Mouse (Mus musculus) lung, embryonic 14.5 days (tissue): ENCODE data around the gene F2. TPM values are rescaled to one million over a fixed set of nuclear protein-coding genes. Genes with fewer than 3 reads are reported as not detected.
A peak's percentile ranks its signal among the peaks of the same experiment; 100 is the strongest.

Experiments used
- ATAC-seq: fragments of 200-750 bp; cut with Nextera tagmentation; 2 replicates; pipeline ENCODE4 v1.8.0; 2017; ENCODE audit warnings: mild to moderate bottlenecking, moderate TSS enrichment, moderate library complexity; ENCODE audit not compliant: insufficient read depth
- DNase-seq: peaks from one replicate; pipeline ENCODE4 v3.0.0-alpha.2; 2015
- H3K27ac ChIP-seq: fragments of 300-500 bp; sonication (generic); 2 replicates; pipeline ENCODE4 v1.5.1; 2014; ENCODE audit warnings: low read depth, mild to moderate bottlenecking, moderate library complexity
- H3K27me3 ChIP-seq: fragments of 300-500 bp; sonication (generic); 2 replicates; pipeline ENCODE4 v1.6.1; 2014; ENCODE audit warnings: low read length, control low read depth; ENCODE audit not compliant: insufficient read depth
- H3K36me3 ChIP-seq: fragments of 300-500 bp; sonication (generic); 2 replicates; pipeline ENCODE4 v1.6.1; 2014; ENCODE audit warnings: control low read depth; ENCODE audit not compliant: insufficient read depth
- H3K4me1 ChIP-seq: fragments of 300-500 bp; sonication (generic); 2 replicates; pipeline ENCODE4 v1.6.1; 2014; ENCODE audit warnings: antibody characterized with exemption, control low read depth; ENCODE audit not compliant: insufficient read depth
- H3K4me2 ChIP-seq: fragments of 300-500 bp; sonication (generic); 2 replicates; pipeline ENCODE4 v1.6.1; 2014; ENCODE audit warnings: mild to moderate bottlenecking
- H3K4me3 ChIP-seq: fragments of 300-500 bp; sonication (generic); 2 replicates; pipeline ENCODE4 v1.5.1; 2014; ENCODE audit warnings: low read depth, low read length
- H3K9ac ChIP-seq: fragments of 300-500 bp; sonication (generic); 2 replicates; pipeline ENCODE4 v1.6.1; 2014
- H3K9me3 ChIP-seq: fragments of 300-500 bp; sonication (generic); 2 replicates; pipeline ENCODE4 v1.6.1; 2016; ENCODE audit warnings: low read depth, low read length, control low read depth
- CTCF ChIP-seq: IDR thresholded peaks from 2 replicates; pipeline ENCODE4 v1.5.1; 2016; ENCODE audit warnings: antibody characterized with exemption, low read depth
- WGBS: fragments of 180-500 bp; shearing (Covaris S2); extraction: QIAGEN DNeasy Blood & Tissue Kit; methylation state at CpG from one replicate; pipeline ENCODE4 v1.1.7; 2014; 5-methylcytosine and 5-hydroxymethylcytosine counted together
- polyA plus RNA-seq: library from polyadenylated mRNA; unstranded; fragments of >200 nt; fragmentation: Nextera tagmentation; extraction: Ambion mirVana; gene quantifications from 2 replicates; pipeline ENCODE4 v1.2.1, GENCODE M21; 2014

The F2 gene
- polyA plus RNA-seq, 1 experiment from 2014 or later: 0.09 TPM

DNA sequence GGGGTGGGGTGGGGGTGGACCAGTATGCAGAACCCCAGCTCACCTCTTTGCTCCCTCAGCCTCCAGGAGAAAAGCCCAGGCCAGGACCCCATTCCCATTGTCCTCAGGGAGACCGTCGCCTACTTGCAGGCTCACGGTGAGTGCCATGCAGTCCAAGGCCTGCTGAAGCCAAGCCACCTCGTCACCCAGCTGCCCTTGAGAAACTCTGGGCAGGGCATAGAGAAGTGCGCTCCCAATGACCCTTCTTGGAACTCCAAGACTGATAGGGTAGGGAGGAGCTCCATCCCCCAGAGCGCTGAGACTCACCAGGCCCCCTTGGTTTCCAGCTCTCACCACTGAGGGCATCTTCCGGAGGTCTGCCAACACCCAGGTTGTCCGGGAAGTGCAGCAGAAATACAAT lies 33.1 kb upstream of the F2 start:
- H3K4me3 ChIP-seq: no peak overlapping the region
- H3K9ac ChIP-seq: no peak overlapping the region
- no peaks in the 10 kb centered on the region for H3K4me1 ChIP-seq
- no peak overlapping the region for H3K4me2 ChIP-seq
- H3K9me3 ChIP-seq: no peaks in the 10 kb centered on the region
- ATAC-seq (no peak), DNase-seq (no peak)
- TF ChIP-seq CTCF: no peak
- peaks cover 90% of the 10 kb centered on the region for H3K36me3 ChIP-seq
- H3K27ac ChIP-seq: no peak overlapping the region
- 88% methylated on average over 8 of the region's 8 CpGs for WGBS
- H3K27me3 ChIP-seq: no peaks in the 10 kb centered on the region

DNA sequence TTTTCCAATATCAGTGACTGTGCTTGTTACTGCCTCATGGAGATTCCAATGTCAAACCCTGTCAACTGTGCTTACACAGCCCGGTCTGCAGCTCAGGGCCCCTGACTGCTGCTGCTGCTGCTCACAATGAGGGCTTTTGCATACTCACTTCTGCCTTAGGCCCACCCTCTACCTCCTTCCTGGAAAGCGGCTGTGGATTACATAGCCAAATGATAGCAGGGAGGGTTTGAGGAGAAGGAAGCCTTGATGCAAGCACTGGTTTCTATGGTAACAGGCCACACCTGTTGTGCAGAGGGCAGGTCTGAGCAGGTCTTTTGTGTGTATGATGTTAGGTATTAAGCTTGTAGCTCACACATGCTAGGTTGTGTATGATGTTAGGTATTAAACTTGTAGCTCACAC lies 31.5 kb upstream of the F2 start:
- Histone ChIP-seq H3K9ac (no peak overlapping the region), H3K27ac (no peak overlapping the region), H3K4me1 (no peaks in the 10 kb centered on the region), H3K4me2 (no peak overlapping the region), H3K9me3 (no peaks in the 10 kb centered on the region), H3K36me3 (peaks cover 90% of the 10 kb centered on the region), H3K4me3 (no peak overlapping the region), H3K27me3 (no peaks in the 10 kb centered on the region)
- DNase-seq: no peak
- 54% methylated on average over 2 of the region's 2 CpGs for WGBS
- no peak for ATAC-seq
- no peak for TF ChIP-seq CTCF

DNA sequence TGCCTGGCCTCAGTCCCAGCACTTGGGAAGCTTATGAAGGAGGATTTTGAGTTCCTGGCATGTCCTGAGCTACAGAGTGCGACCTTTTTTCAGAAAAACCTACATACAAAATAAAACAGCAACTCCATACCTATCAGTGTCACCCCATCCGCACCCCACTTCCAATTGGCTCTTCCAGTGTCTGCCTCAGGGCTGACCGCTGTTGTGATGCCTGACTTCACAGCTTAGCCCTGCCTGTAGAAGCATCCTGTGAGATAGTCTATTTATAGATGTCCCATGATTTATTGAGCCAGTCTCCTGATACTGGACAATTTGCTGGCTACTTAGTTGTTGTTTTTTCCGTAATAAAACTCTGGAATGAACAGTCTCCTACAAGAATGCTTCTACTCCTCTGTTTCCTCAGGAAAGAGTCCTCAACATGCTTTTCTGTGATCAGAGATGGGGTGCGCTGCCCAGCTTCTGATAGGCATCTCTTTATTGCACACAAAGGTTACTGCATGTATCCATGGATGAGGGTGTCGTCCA lies 30.2 kb upstream of the F2 start:
- peaks cover 89% of the 10 kb centered on the region for H3K36me3 ChIP-seq
- no peak for ATAC-seq
- no peaks in the 10 kb centered on the region for H3K9me3 ChIP-seq
- no peaks in the 10 kb centered on the region for H3K27me3 ChIP-seq
- WGBS: 87% methylated on average over 6 of the region's 6 CpGs
- H3K27ac ChIP-seq: no peak overlapping the region
- no peak for TF ChIP-seq CTCF
- H3K4me1 ChIP-seq: no peaks in the 10 kb centered on the region
- DNase-seq: no peak
- H3K4me3 ChIP-seq: no peak overlapping the region
- no peak overlapping the region for H3K4me2 ChIP-seq
- H3K9ac ChIP-seq: no peak overlapping the region

- no peak for TF ChIP-seq CTCF
- ATAC-seq (no peak), DNase-seq (no peak)
- no peaks in the 10 kb centered on the region for H3K27me3 ChIP-seq
- peaks cover 81% of the 10 kb centered on the region for H3K36me3 ChIP-seq
- no peak overlapping the region for H3K9ac ChIP-seq
- no peak overlapping the region for H3K4me2 ChIP-seq
- no peaks in the 10 kb centered on the region for H3K9me3 ChIP-seq
- H3K4me3 ChIP-seq: no peak overlapping the region
- no peak overlapping the region for H3K27ac ChIP-seq
- H3K4me1 ChIP-seq: no peaks in the 10 kb centered on the region
These were observed 28.6 kb upstream of the F2 start for GRCm38 (mm10) chr2:91664780-91665179.

GRCm38 (mm10) chr2:91660981-91661380 lies 24.8 kb upstream of the F2 start:
- no peaks in the 10 kb centered on the region for H3K9me3 ChIP-seq
- peaks cover 82% of the 10 kb centered on the region for H3K36me3 ChIP-seq
- no peak for TF ChIP-seq CTCF
- WGBS: 92% methylated on average over 6 of the region's 6 CpGs
- H3K4me3 ChIP-seq: no peak overlapping the region
- no peaks in the 10 kb centered on the region for H3K27me3 ChIP-seq
- no peak overlapping the region for H3K4me2 ChIP-seq
- 0 out of 2 replicates have a peak, but pooled peaks cover 5% of the 10 kb centered on the region for H3K4me1 ChIP-seq
- no peak overlapping the region for H3K9ac ChIP-seq
- ATAC-seq: no peak
- H3K27ac ChIP-seq: no peak overlapping the region
- no peak for DNase-seq

DNA sequence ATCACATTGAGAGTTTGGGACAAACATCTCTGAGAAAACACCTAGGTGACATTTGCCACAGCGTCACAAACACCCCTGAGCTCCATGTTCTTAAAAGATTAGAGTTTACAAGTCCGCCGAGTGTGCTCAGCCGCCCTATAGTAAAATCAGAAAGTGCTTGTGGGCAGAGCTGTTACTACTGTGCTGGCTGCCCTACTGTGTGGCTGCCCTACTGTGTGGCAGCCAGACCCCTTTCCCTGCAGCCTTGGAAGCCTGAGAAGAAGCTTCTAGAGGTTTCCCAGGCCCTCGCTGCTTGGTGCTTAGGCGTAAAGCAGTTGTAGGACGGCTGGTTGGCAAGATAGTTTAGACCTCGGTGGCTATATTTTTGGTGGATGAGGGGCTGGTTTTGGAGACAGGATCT lies 23.4 kb upstream of the F2 start:
- H3K27me3 ChIP-seq: no peaks in the 10 kb centered on the region
- DNase-seq (no peak), ATAC-seq (no peak)
- H3K4me2 ChIP-seq: no peak overlapping the region
- 93% methylated on average over 8 of the region's 8 CpGs for WGBS
- H3K9me3 ChIP-seq: no peaks in the 10 kb centered on the region
- H3K9ac ChIP-seq: no peak overlapping the region
- TF ChIP-seq CTCF: no peak
- H3K4me3 ChIP-seq: no peak overlapping the region
- peaks cover 85% of the 10 kb centered on the region for H3K36me3 ChIP-seq
- 0 out of 2 replicates have a peak, but pooled peaks cover 6% of the 10 kb centered on the region for H3K4me1 ChIP-seq
- no peak overlapping the region for H3K27ac ChIP-seq

DNA sequence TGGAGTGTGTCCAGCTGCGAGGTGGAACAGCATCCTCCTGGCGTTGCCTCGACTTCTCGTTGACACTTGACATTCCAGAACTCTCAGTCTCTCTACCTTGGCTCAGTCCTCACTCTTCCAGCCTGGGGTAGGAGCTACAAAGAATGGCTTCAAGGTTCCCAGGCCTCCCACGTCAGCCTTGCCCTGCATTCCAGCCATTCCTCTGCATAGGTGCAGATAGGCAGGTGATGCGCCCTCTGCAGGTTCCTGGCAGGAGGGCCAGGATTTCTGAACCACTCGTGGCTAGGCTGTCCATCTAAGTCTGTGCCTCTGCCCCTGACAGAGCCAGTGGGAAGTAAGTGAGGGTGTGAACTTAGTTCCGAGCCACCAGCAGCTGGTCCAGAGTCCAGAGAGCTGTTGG lies 20.6 kb upstream of the F2 start:
- Histone ChIP-seq H3K27ac (peak overlapping the region; percentile 79), H3K4me1 (0 out of 2 replicates have a peak, but pooled peaks cover 6% of the 10 kb centered on the region), H3K4me3 (no peak overlapping the region), H3K9ac (no peak overlapping the region), H3K4me2 (no peak overlapping the region), H3K27me3 (no peaks in the 10 kb centered on the region), H3K9me3 (no peaks in the 10 kb centered on the region), H3K36me3 (peaks cover 79% of the 10 kb centered on the region)
- DNase-seq (peak; percentile 62), ATAC-seq (peak; percentile 69; the same call in 1 of the 2 replicates)
- TF ChIP-seq CTCF: peak; percentile 66
- WGBS: 49% methylated on average over 8 of the region's 8 CpGs
